Mouse (Mus musculus) frontal cortex, postnatal 14 days (tissue): ENCODE measurements around the gene Tas2r124.

Source experiments
- DNase-seq, 2 experiments: peaks; one replicate each; pipeline ENCODE4 v3.0.0; 2022; ENCODE audit warnings: low spot score in 2 of 2

The Tas2r124 gene

GRCm38 (mm10) chr6:132754430-132754829, at the start of gene Tas2r124:
Gene Tas2r124 (plus strand): TSS chr6:132754730.
- no peak for DNase-seq

GRCm38 (mm10) chr6:132711828-132712227, 42.7 kb upstream of the Tas2r124 start, which contains the start of gene Tas2r122:
Gene Tas2r122 (minus strand): TSS chr6:132711928.
- DNase-seq: no peak

- no peak for DNase-seq
These were observed 16.6 kb upstream of the Tas2r124 start, which contains the start of gene Tas2r115 for GRCm38 (mm10) chr6:132737935-132738334. Gene Tas2r115 (minus strand): TSS chr6:132738035.

GRCm38 (mm10) chr6:132750206-132750605, 4.3 kb upstream of the Tas2r124 start:
- DNase-seq: no peak

GRCm38 (mm10) chr6:132761831-132762230, 7.3 kb downstream of the Tas2r124 start, which contains the start of gene Tas2r102:
Gene Tas2r102 (plus strand): TSS chr6:132762131.
- no peak for DNase-seq

- no peak for DNase-seq
These were observed 23.5 kb downstream of the Tas2r124 start, which contains the start of gene Tas2r136 for GRCm38 (mm10) chr6:132778062-132778461. Gene Tas2r136 (minus strand): TSS chr6:132778162.

GRCm38 (mm10) chr6:132795393-132795792, 40.9 kb downstream of the Tas2r124 start:
- DNase-seq: no peak

GRCm38 (mm10) chr6:132802518-132802917, 48.0 kb downstream of the Tas2r124 start, which contains the start of gene Tas2r117:
Gene Tas2r117 (plus strand): TSS chr6:132802818.
- no peak for DNase-seq
